Mouse (Mus musculus) c-Kit-negative CD71-positive TER-119-positive erythroid progenitor cells, embryonic 14.5 days (primary cell): Measurements from ENCODE around the gene Fkbp6.
"Not testable (repeated sequence)": the region's sequence is repeated elsewhere in the genome, so short reads cannot be mapped to it uniquely, and the experiment has no call there.

Experiments
- DNase-seq: peaks from one replicate; pipeline ENCODE4 v3.0.0-alpha.2; 2013; ENCODE audit warnings: low read depth, low spot score

The Fkbp6 gene

DNA sequence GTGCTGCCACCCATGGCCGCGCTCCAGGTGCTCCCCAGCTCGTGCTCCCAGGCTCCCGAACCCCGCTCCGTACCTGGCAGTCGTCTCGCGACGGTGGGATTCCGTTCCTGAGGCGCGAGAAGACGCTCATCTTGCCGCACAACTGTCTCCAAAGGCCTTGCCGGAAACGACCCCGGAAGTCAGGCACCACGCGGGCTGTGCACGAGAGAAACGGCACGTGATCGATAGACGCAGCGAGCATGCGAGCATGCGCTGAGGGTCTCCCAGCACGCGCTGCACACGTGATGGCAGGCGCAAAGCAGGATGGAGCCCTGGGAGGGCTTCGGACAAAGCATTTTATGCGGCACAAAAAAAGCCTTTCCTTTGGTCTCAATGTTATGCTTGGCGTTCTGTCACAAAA is at the start of gene Fkbp6:
Gene Fkbp6, minus strand, starts transcription at position 183 of the 400 bp plus-strand sequence.
- DNase-seq, result no peak

GRCm38 (mm10) chr5:135399382-135399781 is 49.5 kb upstream of the Fkbp6 start:
- DNase-seq, result no peak

- DNase-seq, result peak; percentile 47
Measured at GRCm38 (mm10) chr5:135395826-135396225, 46.0 kb upstream of the Fkbp6 start.

DNA sequence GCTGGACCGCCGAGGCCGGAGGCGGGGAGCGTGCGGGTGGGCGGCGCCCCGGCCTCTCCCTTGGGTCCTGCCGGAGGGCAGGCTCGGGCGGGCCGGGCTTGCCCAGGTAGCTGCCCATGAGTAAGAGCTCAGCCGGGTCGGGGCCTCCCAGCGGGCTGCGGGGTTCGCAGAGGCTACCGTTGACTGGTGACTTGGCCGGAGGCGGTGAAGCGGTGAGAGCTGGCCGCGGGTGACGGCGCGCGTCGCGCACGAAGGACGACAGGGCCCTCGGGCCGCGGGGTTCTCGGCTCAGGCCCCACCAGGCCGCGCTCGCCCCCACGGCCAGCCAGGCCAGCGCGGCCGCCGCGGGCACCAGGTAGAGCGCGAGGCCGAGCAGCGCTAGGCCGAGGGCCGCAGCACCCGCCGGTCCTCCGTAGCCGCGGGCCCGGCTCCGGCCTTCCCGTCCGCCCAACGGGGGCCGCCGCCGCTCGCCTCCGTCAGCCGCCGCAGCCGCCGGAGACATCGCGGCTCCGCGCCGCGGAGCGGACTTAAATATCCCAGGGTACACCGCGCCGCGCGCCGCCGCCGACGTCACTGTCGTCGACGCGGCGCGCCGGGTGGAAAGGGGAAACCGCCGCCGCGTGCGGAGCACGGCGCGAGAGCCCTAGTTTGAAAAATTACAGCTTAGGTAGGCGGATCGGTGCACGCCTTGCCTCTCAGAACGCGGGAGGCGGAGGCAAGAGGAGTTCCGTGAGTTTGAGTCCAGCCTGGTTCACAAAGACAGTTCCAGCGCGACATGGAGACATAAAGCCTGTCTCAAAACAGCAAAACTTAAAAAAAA is 44.4 kb upstream of the Fkbp6 start, which contains the start of gene Pom121:
Gene Pom121, minus strand, starts transcription at position 543 of the 820 bp plus-strand sequence.
- peak; percentile 77 for DNase-seq

- DNase-seq, result no peak
Measured at GRCm38 (mm10) chr5:135383771-135384170, 33.9 kb upstream of the Fkbp6 start.

DNA sequence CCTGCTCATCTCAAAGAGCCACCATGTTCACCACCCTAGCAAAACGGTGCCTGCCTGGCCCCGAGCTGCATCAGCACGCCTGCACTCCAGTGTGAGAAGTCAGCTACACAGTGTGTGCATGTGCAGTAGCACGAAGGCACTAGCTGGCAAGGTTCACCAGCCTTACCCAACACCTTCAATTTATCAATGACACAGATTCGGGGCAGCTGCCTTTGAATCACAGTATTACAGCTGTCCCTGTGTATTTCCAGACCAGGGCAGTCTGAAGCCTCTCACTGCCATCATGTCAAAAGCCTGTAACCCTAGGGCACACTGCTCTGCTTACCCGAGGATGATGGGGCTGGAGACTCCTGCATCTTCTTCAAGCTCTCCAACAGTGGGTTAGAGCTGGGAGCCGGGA is 32.9 kb upstream of the Fkbp6 start:
- DNase-seq, result no peak

GRCm38 (mm10) chr5:135381356-135381925 is 31.6 kb upstream of the Fkbp6 start:
- no peak for DNase-seq

DNA sequence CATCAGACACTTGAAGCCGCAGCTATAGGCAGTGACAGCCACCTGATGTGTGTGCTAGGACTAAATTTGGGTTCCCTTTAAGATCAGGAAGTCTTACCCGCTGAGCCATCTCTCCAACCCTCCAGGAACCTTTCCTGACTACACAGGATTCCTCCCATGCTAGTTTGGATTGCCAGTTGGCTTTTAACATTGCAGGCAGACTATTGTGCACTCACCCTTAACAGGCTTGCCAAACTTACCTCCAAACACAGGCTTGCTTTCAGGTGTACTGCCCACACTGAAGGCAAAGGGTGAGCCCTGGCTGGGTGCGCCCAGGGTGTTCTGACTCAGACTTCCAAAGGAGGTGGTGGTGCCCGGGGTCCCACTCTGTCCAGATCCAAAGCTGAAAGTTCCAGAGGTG is 30.8 kb upstream of the Fkbp6 start:
- no peak for DNase-seq

DNA sequence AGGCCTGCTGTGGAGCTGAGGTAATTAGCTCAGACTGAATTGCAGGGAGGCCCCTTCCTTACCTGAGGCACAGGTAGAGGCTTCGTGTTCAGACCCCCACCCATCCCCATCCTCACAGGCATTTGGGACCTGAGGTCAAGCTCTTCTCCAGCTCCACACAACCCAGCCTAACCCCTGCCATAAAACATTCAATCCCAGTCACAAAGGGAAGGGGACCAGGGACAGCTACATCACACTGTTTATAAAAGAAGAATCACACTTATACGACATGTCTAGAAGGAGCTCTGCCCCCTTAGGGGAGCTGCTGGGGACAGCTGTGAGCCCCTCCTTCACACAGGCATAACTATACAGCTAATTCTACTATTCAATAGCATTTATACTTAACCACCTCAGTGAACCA is 26.5 kb upstream of the Fkbp6 start:
- DNase-seq, result no peak

- no peak for DNase-seq
Measured at GRCm38 (mm10) chr5:135375167-135375566, 25.3 kb upstream of the Fkbp6 start.

GRCm38 (mm10) chr5:135373601-135374000 is 23.8 kb upstream of the Fkbp6 start:
- no peak for DNase-seq

DNA sequence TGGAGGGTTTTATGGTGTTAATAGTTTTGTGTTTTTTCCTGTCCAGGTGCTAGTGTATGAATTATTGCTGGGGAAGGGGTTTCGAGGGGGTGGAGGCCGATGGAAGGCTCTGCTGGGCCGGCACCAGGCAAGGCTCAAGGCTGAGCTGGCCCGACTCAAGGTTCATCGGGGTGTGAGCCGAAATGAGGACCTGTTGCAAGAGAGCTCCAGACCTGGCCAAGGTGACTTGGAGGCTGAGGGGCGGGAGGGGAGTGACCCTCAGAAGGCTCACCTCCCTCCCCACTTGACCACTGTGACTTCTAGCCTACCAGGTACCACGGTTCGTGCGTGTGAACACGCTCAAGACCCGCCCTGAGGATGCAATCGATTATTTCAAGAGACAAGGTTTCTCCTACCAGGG is 21.4 kb upstream of the Fkbp6 start:
- DNase-seq, result no peak

GRCm38 (mm10) chr5:135369787-135370654 is 20.2 kb upstream of the Fkbp6 start, which contains the start of gene Nsun5:
Nsun5 (plus strand) TSS chr5:135369953.
- DNase-seq, result peak; percentile 91

- DNase-seq, result not testable (repeated sequence)
Measured at GRCm38 (mm10) chr5:135369196-135369595, 19.4 kb upstream of the Fkbp6 start.

DNA sequence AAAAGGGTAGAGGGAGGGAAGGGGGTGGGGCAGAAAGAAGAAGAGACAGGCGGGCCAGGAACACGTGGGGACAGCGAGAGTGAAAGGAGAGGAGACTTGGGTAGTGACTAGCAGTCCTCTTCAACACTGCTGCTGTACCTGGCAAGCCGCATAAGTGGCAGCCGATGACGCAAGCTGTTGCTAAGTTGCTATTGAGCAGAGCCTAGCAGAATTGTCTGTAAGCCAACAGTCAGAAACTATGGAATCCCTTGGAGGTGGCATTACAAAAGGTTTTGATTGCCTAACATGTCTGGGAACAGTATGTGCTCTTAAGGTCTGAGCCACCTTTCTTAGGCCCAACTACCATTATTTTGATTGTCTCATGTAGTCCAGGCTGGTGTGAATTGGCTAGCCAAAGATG is 18.5 kb upstream of the Fkbp6 start:
- DNase-seq, result no peak

DNA sequence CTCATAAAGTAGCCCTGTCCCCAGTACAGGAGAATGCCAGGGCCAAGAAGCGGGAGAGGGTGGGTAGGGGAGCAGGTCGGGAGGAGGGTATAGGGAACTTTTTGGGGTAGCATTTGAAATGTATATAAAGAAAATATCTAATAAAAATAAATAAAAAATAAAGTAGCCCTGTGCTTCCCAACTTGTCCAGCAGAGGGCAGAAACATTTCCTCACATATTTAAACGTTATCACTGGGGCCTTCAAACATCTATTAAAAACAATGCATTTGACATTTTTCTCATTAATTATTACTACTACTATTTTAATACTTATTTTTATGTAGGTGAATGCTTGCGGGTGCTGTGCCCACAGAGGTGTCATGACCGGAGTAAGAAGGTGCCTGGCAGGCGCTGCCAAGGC is 18.0 kb upstream of the Fkbp6 start:
- no peak for DNase-seq

DNA sequence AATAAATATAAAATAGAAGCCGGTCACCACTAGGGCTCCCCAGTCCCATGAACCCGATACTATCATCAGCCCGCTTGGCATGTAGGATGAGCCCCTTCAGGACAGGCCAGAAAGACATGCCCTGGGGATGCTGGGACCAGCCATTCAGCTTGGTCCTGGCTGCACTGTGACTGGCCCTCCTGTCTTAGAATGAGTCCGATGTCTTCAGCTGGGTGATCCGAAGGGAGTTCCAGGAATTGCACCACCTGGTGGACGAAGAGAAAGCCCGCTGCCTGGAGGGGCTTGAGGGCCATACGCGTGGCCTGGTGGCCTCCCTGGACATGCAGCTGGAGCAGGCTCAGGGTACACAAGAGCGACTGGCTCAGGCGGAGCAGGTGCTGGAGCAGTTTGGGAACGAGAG is 13.7 kb upstream of the Fkbp6 start:
- no peak for DNase-seq

DNA sequence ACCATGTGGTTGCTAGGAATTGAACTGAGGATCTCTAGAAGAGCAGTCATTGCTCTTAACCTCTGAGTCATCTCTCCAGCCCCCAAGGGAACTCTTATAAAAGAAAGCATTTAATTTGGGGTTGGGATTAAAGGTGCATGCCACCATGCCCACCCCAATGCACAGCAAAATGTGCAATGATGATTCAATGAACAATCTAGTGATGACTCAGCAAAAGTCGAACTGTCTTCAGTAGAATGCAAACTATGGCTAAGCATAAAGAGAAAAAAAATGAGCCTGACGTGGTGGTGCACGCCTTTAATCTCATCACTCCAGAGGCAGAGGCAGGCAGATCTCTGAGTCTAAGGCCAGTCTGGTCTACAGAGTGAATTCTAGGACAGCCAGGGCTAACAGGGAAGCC is 12.7 kb upstream of the Fkbp6 start:
- no peak for DNase-seq

- DNase-seq, result no peak
Measured at GRCm38 (mm10) chr5:135359772-135360171, 9.9 kb upstream of the Fkbp6 start.

DNA sequence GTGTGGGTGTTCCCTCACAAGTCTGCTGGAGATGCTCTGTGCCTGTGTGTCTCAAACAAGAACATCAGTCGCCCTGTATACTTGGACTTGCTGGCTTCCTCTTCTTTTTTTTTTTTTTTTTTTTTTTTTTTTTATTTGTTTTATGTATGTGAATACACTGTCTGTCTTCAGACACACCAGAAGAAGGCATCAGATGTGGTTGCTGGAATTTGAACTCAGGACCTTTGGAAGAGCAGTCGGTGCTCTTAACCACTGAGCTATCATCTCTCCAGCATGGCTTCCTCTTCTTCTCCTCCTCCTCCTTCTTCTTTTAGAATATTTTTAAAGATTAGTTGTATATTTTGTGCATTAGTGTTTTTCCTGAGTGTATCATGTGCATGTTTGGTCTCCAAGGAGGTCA is 7.7 kb upstream of the Fkbp6 start:
- no peak for DNase-seq

DNA sequence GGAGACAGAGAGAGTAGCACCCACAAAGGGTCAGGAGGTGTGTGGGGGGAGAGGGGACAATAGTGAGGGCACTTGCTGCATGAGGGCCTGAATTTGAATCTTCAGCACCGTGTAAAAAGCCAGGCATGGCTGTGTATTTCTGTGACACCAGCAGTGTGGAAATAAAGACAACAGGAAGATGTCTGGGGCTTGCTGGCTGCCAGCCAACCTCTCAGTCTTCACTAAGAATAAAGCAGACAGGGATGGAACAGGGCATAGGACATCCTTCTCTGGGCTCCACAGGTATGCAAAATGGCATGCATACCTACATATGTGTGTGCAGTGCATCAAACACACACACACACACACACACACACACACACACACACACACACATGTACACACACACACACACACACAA is 6.2 kb upstream of the Fkbp6 start:
- no peak for DNase-seq

- no peak for DNase-seq
Measured at GRCm38 (mm10) chr5:135353564-135353963, 3.7 kb upstream of the Fkbp6 start.
